Mouse (Mus musculus): ENCODE data around the gene Oas1g.

GRCm38 (mm10) chr5:120870782-120871181 lies 16.6 kb downstream of the Oas1g start:
- TF ChIP-seq POLR2A (IDR thresholded peaks at IDR 0.05; ENCODE audit: borderline replicate concordance, extremely low read depth, low read depth, low read length) (no peak), CTCF (IDR thresholded peaks at IDR 0.05; ENCODE audit: insufficient read depth, low read length) (no peak)

All from lung, adult 2 months (tissue).